Mouse (Mus musculus): ENCODE measurements around the gene Krt82.

The Krt82 gene

DNA sequence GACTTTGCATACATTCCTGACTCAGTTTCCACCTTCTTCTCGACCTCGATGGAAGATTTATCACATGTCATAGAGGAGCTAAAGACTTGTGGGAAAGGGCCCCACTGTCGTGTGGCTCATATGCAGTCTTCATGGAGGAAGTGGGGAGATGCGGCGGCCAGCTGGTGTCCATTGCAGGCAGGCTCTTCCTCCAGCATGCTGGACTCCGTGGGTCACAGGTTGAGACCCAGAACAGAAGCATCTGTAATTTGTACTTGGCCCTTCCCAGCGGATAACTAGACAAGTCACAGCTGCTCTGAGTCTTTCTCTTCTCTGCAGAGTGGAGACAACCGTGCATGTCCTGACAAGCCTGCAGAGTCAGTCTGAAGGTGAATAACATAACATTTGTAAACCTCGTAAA is 42.2 kb downstream of the Krt82 start:
- DNase-seq = no peak

DNA sequence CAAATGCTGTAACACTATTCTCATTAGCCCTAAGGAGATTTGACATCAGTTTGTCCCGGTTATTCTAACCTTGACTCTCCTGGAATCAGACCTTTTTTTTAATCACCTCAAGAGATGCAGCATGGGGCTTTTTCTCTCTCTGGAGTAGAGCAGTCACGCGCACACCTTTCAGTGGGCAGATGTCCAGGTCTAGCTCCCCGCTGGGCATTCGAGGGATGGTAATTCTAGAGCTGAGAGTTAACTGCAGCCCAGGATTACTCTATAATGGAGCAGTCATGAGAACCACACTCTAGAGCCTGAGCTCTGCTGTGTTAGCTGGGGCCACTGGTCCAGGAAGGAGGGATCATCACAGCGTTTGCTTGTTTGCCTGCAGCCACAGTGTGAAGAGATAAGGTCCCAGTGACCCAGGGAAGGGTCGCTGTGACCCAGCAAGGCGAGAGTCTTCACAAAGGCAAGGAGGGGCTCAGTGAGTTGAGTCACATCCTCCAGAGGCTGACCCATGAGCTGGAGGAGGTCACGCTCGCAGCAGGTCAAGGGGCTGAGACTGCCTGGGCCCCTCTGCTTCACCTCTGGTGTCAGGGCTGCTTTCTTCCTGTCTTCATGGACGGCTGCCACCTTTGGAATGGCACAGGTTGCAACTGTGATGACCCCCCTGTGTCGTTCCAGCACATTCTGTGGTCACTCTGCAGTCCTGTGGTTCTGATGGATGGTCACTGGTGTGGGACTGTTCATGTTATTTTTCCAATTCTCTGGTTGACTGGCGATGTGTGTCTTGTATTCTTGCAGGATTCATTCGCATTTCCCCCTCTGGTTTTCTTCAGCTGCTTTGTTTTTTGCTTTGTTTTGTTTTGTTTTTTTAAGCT is 43.3 kb downstream of the Krt82 start:
- DNase-seq = no peak

DNA sequence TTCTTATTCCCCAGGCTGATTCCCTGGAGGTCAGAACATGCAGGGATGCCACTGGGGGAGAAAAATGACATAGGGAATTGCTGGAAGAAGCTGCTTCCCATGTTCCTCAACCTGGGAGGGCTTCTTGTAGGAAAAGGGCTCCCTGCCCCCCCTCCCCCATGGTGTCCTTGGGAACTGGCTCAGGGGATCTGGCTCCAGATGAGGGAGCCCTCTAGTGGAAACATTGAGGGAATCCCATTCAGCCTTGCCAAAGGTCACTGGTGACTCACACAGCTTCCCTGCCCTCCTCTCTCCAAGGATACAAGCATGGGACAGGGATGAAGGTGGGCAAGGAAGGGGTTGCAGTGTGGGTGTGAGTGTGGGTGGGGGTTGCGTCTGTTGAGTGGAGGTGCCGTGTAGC is 53.3 kb downstream of the Krt82 start:
- DNase-seq = peak; percentile 23

DNA sequence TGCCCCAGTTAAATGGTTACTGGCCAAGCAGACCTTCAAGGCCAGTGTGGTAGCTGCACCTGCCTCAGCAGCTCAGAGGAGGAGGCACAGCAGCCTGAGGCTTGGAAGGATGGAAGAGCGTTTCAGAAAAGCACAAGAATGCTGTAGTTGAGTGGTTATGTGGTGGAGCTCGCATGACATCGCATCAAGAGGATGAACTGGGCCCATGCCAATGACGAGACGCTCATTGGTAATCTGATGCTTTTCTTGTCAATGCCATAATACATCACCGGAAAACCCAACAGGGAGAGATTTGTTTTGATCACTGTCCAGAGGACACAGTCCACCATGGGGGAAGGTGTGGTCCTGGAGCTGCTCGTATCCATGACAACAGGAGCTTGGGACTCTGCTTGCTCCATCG is 55.2 kb downstream of the Krt82 start:
- DNase-seq = no peak

DNA sequence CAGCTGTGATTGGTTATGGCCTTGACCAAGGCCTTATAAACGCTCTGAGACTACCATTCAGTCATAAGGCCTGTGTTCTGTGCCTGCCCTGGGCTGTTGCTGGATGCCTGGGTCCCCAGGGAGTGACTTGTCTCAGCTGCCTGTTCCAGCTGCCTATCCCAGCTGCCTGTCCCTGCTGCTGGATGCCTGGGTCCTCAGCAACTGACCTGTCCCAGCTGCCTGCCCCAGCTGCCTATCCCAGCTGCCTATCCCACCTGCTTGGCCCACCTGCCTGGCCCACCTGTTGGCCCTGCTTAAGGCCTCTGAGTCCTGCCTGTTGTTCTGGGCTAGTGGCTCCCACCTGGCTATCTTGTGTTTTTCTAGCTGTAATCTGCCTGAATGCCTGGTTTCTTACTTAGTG is 56.3 kb downstream of the Krt82 start:
- DNase-seq = no peak

DNA sequence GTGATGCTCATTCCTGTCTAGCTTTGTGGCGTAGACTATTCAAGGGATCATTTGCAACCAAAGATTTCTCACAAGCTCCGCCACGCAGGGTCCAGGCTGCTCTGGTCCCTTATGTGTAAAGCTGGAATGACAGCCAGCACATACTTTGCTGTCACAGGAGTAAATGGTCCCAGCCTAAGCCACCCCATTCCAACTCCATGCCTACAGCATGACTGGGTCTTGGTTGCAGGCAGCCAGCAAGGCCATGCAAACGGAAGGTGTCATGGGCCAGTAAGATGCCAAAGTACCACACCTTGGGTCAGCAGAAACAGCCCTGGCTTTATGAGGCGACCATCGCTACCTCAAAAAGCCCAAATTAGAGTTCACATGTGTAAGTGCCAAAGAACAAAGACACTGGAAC is 56.8 kb downstream of the Krt82 start:
- no peak for DNase-seq

DNA sequence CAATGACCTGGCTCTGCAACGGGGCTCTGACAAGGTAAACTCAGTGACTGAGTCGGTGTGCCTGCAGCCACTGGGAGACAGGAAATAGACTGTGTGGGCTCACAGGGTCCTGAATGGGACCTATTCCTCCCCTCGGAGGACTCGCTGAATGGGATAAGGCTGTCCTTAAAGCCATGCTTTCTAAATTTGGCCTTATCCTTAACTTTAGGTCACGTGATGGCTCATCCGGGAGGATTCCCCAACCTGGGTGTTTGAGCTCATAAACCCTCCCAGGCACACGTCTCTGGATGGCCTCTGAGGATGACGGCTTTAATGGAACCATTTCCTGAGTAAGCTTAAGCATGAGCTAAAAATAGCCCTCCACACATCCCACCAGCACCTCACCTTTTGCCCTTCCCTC is 57.7 kb downstream of the Krt82 start:
- no peak for DNase-seq

DNA sequence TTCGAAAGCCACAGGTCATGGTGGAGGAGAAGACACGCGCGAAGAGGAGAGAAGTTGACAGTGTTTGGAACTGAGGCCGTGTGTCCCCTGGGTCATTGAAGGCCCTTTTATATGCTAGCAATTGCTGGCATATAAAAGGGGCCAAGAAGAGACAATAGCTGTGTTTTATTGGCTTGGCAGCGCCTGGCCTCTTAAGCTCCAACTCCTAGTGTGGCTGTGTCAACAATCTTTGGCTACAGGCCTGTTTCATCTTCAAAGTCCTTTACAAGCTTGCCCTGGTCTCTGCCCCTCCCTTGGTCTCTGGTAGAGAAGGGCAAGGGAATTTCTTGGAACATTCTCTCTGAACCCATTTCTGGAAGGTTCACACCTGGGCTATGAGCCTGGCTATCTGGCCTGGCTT is 59.0 kb downstream of the Krt82 start, which contains the start of gene Krt83:
TSS of gene Krt83 (minus strand) at position 82 of the 400 bp plus-strand sequence.
- DNase-seq = no peak
